Mouse (Mus musculus): ENCODE data around the gene Slc15a4. TPM values are rescaled to one million over a fixed set of nuclear protein-coding genes. Genes with fewer than 3 reads are reported as not detected.
A peak's percentile ranks its signal among the peaks of the same experiment; 100 is the strongest.

The Slc15a4 gene
- polyA plus RNA-seq, 1 experiment from 2014 or later = 21.2 TPM

DNA sequence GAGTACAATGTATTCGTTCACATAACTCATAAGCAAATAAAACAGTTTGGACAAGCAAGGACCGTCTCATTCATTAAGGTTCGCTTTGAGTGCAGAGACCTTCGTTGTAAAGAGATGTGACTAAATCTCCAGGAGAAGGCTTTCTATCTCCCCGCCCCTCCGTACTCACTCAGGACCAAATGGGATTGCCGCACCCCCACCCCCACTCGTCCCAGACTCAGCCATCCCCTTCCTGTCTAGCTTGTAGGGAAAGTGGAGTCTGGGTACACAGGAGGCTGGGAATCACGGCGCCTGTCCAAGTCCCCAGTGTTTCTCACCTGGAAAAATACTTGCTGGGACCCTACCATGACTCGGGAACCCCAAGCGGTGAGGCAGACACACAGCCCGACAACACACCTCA, 6.9 kb upstream of the Slc15a4 start:
- Histone ChIP-seq H3K4me2 (no peak overlapping the region), H3K9me3 (replicated peaks) (peaks cover 15% of the 10 kb centered on the region; the same call in 1 of the 2 replicates), H3K27ac (no peak overlapping the region), H3K36me3 (ENCODE audit: poor library complexity, severe bottlenecking) (peaks cover 5% of the 10 kb centered on the region), H3K4me3 (no peak overlapping the region), H3K4me1 (no peaks in the 10 kb centered on the region), H3K9ac (no peak overlapping the region), H3K27me3 (no peaks in the 10 kb centered on the region)
- 90% methylated on average over 13 of the region's 13 CpGs for WGBS
- ATAC-seq = no peak

- Histone ChIP-seq H3K4me3 (no peak overlapping the region), H3K9ac (no peak overlapping the region), H3K4me1 (no peaks in the 10 kb centered on the region), H3K36me3 (ENCODE audit: poor library complexity, severe bottlenecking) (0 out of 2 replicates have a peak, but pooled peaks cover under 1% of the 10 kb centered on the region), H3K27ac (no peak overlapping the region), H3K4me2 (no peak overlapping the region), H3K9me3 (replicated peaks) (peaks cover 15% of the 10 kb centered on the region; the same call in 1 of the 2 replicates), H3K27me3 (no peaks in the 10 kb centered on the region)
- ATAC-seq = no peak
- 84% methylated on average over 6 of the region's 6 CpGs for WGBS
Measured at GRCm38 (mm10) chr5:127639067-127639605, 6.4 kb upstream of the Slc15a4 start.

GRCm38 (mm10) chr5:127638177-127638576, 5.5 kb upstream of the Slc15a4 start:
- Histone ChIP-seq H3K36me3 (ENCODE audit: poor library complexity, severe bottlenecking) (no peaks in the 10 kb centered on the region), H3K9me3 (replicated peaks) (peaks cover 15% of the 10 kb centered on the region; the same call in 1 of the 2 replicates), H3K4me2 (no peak overlapping the region), H3K4me3 (no peak overlapping the region), H3K27me3 (no peaks in the 10 kb centered on the region), H3K9ac (no peak overlapping the region), H3K4me1 (no peaks in the 10 kb centered on the region), H3K27ac (no peak overlapping the region)
- no peak for ATAC-seq
- 93% methylated on average over 2 of the region's 2 CpGs for WGBS

GRCm38 (mm10) chr5:127637622-127638021, 4.9 kb upstream of the Slc15a4 start:
- WGBS = 81% methylated on average over 4 of the region's 4 CpGs
- Histone ChIP-seq H3K4me2 (no peak overlapping the region), H3K9me3 (replicated peaks) (peaks cover 15% of the 10 kb centered on the region; the same call in 1 of the 2 replicates), H3K9ac (no peak overlapping the region), H3K4me1 (no peaks in the 10 kb centered on the region; the same call in 1 of the 2 replicates), H3K4me3 (no peak overlapping the region), H3K27me3 (no peaks in the 10 kb centered on the region), H3K36me3 (ENCODE audit: poor library complexity, severe bottlenecking) (no peaks in the 10 kb centered on the region), H3K27ac (no peak overlapping the region)
- ATAC-seq = no peak

DNA sequence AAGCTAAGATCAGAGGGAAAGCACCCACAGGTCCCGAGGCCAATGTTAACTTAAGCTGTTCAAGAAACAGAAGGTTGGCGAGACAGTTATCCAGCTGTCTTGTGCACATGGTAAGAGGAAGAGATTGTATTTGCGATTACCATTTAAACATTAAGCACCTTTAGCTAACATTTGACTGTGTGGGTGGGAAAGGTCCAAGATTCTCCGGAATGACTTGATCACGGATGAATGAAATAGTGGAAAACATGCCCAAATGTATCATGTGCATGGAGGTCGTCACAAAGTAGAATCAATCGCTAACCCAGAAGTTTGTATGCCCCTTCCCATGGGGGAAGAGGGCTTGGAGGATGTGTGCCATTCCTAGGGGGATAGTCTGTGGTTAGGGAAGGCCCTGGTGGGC, 969 bp upstream of the Slc15a4 start:
- WGBS = 91% methylated on average over 7 of the region's 7 CpGs
- Histone ChIP-seq H3K9ac (no peak overlapping the region), H3K4me2 (peak overlapping the region; percentile 95; the same call in 1 of the 2 replicates), H3K4me1 (no peaks in the 10 kb centered on the region; the same call in 1 of the 2 replicates), H3K36me3 (ENCODE audit: poor library complexity, severe bottlenecking) (no peaks in the 10 kb centered on the region), H3K27ac (no peak overlapping the region), H3K4me3 (no peak overlapping the region), H3K27me3 (no peaks in the 10 kb centered on the region), H3K9me3 (replicated peaks) (no peaks in the 10 kb centered on the region)
- ATAC-seq = no peak

GRCm38 (mm10) chr5:127633188-127633587, 491 bp upstream of the Slc15a4 start:
- Histone ChIP-seq H3K27ac (no peak overlapping the region), H3K9me3 (replicated peaks) (no peaks in the 10 kb centered on the region), H3K27me3 (no peaks in the 10 kb centered on the region), H3K9ac (no peak overlapping the region), H3K4me3 (peak overlapping the region; percentile 70; the same call in 1 of the 2 replicates), H3K36me3 (ENCODE audit: poor library complexity, severe bottlenecking) (no peaks in the 10 kb centered on the region), H3K4me2 (peak overlapping the region; percentile 95), H3K4me1 (no peaks in the 10 kb centered on the region; the same call in 1 of the 2 replicates)
- 30% methylated on average over 4 of the region's 4 CpGs for WGBS
- no peak for ATAC-seq

GRCm38 (mm10) chr5:127631671-127632070, 1.0 kb downstream of the Slc15a4 start:
- 0 out of 2 replicates have a peak, but pooled peaks have one; percentile 24 for ATAC-seq
- Histone ChIP-seq H3K9ac (peak overlapping the region; percentile 72), H3K9me3 (replicated peaks) (no peaks in the 10 kb centered on the region), H3K27me3 (no peaks in the 10 kb centered on the region), H3K4me3 (peak overlapping the region; percentile 70), H3K4me2 (peak overlapping the region; percentile 95), H3K4me1 (no peaks in the 10 kb centered on the region; the same call in 1 of the 2 replicates), H3K36me3 (ENCODE audit: poor library complexity, severe bottlenecking) (no peaks in the 10 kb centered on the region), H3K27ac (no peak overlapping the region)
- 10% methylated on average over 5 of the region's 5 CpGs for WGBS

DNA sequence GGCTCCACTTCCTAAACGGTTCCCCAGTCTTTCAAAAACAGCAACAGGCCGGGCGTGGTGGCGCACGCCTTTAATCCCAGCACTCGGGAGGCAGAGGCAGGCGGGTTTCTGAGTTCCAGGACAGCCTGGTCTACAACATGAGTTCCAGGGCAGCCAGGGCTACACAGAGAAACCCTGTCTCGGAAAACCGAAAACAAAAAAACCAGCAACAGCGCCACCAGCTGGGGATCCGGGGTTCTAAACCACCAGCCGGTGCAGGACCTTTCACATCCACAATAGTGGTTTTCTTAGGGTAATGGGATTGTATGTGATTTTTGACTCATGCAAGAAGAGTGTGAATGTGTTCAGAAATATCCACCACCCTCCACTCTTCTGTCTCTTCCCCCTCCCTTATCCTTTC, 5.5 kb downstream of the Slc15a4 start:
- H3K4me3 ChIP-seq = no peak overlapping the region
- no peak overlapping the region for H3K9ac ChIP-seq
- H3K4me1 ChIP-seq = no peaks in the 10 kb centered on the region
- ATAC-seq = no peak
- H3K4me2 ChIP-seq = no peak overlapping the region
- no peaks in the 10 kb centered on the region for H3K9me3 ChIP-seq (replicated peaks)
- H3K27me3 ChIP-seq = no peaks in the 10 kb centered on the region
- H3K27ac ChIP-seq = no peak overlapping the region
- 86% methylated on average over 12 of the region's 12 CpGs for WGBS
- no peaks in the 10 kb centered on the region for H3K36me3 ChIP-seq (ENCODE audit: poor library complexity, severe bottlenecking)

- Histone ChIP-seq H3K9me3 (replicated peaks) (no peaks in the 10 kb centered on the region), H3K36me3 (ENCODE audit: poor library complexity, severe bottlenecking) (no peaks in the 10 kb centered on the region), H3K27me3 (no peaks in the 10 kb centered on the region; the same call in 1 of the 2 replicates), H3K9ac (no peak overlapping the region), H3K4me1 (no peaks in the 10 kb centered on the region), H3K4me2 (no peak overlapping the region), H3K4me3 (no peak overlapping the region), H3K27ac (no peak overlapping the region)
- WGBS = 87% methylated on average over 10 of the region's 10 CpGs
- no peak for ATAC-seq
Measured at GRCm38 (mm10) chr5:127624427-127625213, 8.1 kb downstream of the Slc15a4 start.

DNA sequence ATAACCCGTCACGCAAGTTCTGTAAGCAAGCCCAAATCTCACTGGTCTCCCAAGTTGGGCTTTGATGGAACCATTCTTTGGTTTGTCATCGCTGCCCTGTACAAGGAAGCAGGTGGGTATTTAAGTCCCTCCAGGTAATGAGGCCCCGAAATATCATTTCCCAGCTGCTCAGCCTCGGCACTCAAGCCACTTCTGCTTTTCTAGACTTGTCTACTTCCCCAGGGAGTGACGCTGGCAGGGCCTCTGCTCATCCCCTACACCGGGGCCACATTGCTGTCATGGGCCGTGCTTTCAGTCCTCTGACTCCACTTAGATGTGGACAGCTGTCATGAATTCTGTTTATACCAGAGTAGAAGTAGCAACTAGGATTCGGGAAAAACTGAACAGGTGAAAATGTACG, 11.6 kb downstream of the Slc15a4 start:
- no peak overlapping the region for H3K27ac ChIP-seq
- H3K9ac ChIP-seq = no peak overlapping the region
- no peaks in the 10 kb centered on the region for H3K9me3 ChIP-seq (replicated peaks)
- ATAC-seq = no peak
- H3K27me3 ChIP-seq = no peaks in the 10 kb centered on the region; the same call in 1 of the 2 replicates
- no peak overlapping the region for H3K4me2 ChIP-seq
- H3K4me1 ChIP-seq = peaks cover 4% of the 10 kb centered on the region
- 86% methylated on average over 10 of the region's 10 CpGs for WGBS
- H3K36me3 ChIP-seq (ENCODE audit: poor library complexity, severe bottlenecking) = no peaks in the 10 kb centered on the region
- no peak overlapping the region for H3K4me3 ChIP-seq

- Histone ChIP-seq H3K4me3 (no peak overlapping the region), H3K9ac (no peak overlapping the region), H3K9me3 (replicated peaks) (no peaks in the 10 kb centered on the region), H3K27me3 (no peaks in the 10 kb centered on the region; the same call in 1 of the 2 replicates), H3K4me1 (peaks cover 11% of the 10 kb centered on the region), H3K4me2 (no peak overlapping the region), H3K27ac (no peak overlapping the region), H3K36me3 (ENCODE audit: poor library complexity, severe bottlenecking) (no peaks in the 10 kb centered on the region)
- ATAC-seq = no peak
- WGBS = 79% methylated on average over 8 of the region's 8 CpGs
Measured at GRCm38 (mm10) chr5:127620371-127620770, 12.3 kb downstream of the Slc15a4 start.

GRCm38 (mm10) chr5:127618834-127619233, 13.9 kb downstream of the Slc15a4 start:
- H3K4me3 ChIP-seq = no peak overlapping the region
- peaks cover 27% of the 10 kb centered on the region for H3K4me1 ChIP-seq
- no peak for ATAC-seq
- no peaks in the 10 kb centered on the region for H3K9me3 ChIP-seq (replicated peaks)
- H3K27me3 ChIP-seq = no peaks in the 10 kb centered on the region; the same call in 1 of the 2 replicates
- H3K9ac ChIP-seq = no peak overlapping the region
- WGBS = 79% methylated on average over 3 of the region's 3 CpGs
- H3K36me3 ChIP-seq (ENCODE audit: poor library complexity, severe bottlenecking) = no peaks in the 10 kb centered on the region
- H3K27ac ChIP-seq = no peak overlapping the region
- H3K4me2 ChIP-seq = no peak overlapping the region
